Mouse (Mus musculus): ENCODE results near the gene Tns1. TPM values are rescaled to one million over a fixed set of nuclear protein-coding genes. Genes with fewer than 3 reads are reported as not detected.

Tns1 gene
- polyA plus RNA-seq, 1 experiment, result 0.85 TPM

DNA sequence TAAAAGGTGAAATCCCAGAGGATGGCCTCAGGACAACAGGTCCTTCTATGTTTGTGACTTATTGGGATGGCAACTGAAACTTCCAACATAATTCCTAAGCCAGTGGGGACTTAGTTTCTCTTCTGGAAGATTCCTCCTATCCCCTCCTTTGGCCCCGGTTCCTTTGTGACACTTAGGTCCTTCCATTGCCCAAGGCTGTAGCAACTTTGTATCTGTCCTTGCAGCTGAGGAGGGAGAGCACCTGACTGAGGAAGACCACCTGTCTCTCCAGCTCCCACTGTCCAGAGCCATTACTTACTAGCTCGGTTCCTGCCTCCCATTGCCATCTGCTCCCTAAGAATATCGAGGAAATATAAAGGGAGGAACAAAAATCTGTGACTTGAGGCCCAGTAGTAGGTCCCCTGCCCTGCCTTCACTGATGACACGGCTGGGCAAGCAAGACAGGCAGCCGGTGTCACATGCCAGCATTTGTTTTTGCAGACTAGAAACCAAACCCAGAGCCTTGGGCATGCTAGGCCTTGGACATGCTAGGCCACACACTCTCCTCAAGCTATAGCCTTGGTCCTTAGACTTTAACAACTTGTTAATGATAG is 160.0 kb downstream of the Tns1 start:
- no peak for TF ChIP-seq GATA1 (IDR thresholded peaks at IDR 0.05; ENCODE audit: low read length)

DNA sequence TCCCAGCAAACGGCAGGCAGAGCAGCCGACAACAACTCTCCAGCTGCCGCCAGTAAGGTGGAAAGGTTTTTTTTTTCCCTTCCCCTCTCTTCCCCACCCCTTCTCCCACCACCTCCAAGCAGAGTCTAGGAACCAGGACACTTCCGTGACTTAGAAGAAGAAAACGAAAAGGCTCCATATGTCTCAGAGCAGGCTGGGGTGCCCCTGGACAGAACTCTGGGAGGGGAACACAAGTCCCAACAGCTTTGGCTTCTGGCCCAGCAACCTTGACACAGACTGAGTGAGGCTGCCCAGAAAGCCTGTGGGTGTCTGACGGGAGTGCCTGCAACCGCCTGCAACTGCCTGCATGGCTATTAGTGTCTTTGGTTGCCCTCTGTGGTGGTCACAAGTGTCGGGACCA is 160.6 kb downstream of the Tns1 start:
- TF ChIP-seq GATA1 (IDR thresholded peaks at IDR 0.05; ENCODE audit: low read length), result no peak

DNA sequence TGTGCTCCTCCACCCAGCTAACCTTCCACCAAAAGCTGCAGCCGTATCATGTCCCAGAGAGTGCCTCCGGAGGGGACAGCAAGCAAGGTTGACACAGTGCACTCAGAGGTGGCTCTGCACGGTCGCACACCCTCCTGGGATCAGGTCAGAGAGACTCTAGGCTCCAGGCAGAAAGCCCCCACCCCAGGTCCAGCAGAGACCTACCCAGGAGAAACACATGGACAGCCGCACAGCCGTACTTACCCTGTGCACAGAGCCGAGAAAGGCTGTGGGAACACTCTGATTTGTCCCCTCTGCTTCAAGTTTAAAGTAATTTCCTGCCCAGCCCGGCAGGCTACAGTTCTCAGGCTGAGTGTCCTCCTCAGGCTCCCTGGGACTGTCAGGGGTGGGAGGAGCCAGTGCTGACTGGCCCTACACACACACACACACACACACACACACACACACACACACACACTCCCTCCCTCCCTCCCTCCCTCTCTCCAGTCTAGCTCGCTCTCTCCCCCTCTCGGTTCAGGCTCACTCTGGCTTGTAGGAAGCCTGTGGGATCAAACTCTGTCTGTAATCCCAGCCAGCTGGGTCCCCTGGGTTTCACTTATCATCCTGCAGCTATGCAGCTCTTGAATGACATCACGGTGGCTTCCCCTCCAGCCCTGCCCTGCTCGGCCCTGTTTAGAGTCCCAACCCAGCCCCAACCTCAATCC is 161.4 kb downstream of the Tns1 start:
- TF ChIP-seq GATA1 (IDR thresholded peaks at IDR 0.05; ENCODE audit: low read length), result no peak

DNA sequence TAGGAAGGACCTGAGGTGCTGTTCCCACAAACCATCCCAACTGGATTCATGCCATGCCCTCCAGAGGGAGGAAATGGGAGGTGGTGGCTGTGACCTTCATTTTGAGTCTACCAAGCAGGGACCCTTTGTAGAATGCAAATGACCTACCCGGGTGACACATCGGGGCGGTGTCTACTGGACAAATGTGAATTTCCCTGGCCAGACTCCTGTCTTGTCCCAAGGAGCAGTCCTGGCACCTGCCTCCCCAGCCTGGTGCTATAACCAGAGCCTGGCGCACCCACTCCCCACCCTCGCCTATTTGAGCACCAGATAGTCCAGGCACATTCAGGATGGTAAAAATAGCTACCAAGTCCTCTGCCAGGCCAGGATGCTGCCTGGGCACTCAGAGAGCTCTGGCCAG is 162.2 kb downstream of the Tns1 start:
- no peak for TF ChIP-seq GATA1 (IDR thresholded peaks at IDR 0.05; ENCODE audit: low read length)

DNA sequence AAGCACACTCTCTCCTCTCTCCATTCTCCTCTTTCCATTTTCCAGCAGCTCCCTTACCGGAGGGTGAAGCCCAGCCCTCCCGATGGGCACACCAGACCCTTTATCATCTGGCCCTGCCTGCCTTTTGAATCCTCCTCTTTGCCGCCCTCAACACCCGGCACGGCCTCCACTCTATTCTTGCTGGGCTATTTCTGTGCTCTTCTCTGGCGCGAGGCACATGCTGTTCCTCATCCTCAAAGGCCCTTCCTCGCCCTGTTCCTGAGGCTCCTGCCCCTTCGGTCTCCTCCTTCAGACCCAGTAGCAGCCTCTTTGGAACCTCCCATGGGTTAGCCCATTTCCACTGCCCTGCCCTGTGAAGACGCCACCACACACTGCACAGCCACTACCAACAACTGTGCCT is 164.5 kb downstream of the Tns1 start:
- no peak for TF ChIP-seq GATA1 (IDR thresholded peaks at IDR 0.05; ENCODE audit: low read length)

DNA sequence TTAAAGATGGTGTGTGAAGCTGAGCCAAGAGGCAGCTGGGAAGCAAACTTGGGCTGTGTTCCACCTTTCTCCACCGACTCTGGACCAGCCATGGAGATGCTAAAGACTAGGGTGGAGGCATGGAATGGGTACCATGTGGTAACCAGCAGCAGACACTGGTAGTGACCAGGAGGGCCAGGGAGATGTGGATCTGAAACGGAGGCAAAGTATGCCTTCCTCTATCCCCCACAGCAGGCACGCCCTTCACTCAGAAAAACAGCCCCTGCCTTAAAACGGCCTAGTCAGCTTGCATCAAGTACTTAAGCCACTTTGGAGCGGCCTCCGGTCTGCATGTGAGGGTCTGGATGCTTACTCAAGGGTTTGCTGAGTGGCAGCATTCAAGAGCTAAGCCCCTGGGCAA is 164.9 kb downstream of the Tns1 start:
- no peak for TF ChIP-seq GATA1 (IDR thresholded peaks at IDR 0.05; ENCODE audit: low read length)

DNA sequence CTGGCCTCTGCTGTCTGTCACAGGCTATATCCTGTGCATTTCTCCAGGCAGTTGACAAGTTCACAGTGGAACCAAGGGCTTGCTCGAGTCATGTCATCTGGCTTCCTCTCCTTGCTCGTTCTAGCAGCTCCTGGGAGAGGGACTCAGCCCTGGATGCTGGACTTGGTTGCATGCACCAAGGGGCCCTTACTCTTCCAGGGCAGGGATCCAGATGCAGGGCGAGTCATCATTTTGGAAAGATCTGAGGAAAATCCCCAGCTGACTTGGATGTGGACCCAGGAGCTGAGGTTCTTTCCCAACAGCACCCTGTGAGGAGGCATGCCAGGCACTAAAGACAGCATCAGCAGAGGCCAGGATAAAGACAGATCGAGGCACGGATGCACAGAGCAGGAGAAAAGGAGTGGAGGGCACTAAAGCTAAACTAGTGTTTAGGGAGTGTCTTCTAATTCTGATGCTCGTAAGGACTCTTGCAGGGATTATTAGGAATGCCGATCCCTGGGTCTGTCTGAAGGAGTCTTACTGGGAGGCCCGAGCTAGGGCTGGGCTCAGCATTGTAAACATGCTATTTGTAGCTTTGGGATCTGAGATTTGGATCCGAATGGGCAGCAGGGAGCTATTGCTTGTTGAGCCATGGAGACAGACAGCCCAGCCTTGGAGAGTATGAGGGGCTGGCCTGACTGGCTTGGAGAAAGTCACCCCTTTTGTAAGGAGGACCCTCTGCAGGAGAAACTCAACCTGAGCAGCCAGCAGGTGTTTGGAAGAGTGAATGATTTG is 165.9 kb downstream of the Tns1 start:
- TF ChIP-seq GATA1 (IDR thresholded peaks at IDR 0.05; ENCODE audit: low read length), result no peak

DNA sequence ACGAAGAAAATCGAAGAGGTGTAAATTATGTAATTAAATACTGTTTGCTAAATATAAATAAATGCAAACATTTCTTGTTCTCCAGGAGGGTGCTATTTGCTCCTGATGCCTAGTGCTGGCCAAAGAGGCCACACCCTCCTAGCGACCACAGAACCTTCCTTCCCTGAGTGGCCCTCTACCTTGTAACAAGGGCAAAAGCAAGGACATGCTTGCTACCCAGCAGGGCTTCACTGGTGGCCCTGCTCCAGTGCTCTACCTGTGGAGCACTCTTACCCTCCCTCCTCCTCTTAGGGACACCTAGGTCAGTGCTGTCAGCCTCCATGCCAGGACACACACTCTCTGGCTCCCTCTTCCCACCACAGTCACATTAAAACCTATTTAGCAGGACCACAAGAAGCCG is 166.8 kb downstream of the Tns1 start:
- TF ChIP-seq GATA1 (IDR thresholded peaks at IDR 0.05; ENCODE audit: low read length), result no peak

DNA sequence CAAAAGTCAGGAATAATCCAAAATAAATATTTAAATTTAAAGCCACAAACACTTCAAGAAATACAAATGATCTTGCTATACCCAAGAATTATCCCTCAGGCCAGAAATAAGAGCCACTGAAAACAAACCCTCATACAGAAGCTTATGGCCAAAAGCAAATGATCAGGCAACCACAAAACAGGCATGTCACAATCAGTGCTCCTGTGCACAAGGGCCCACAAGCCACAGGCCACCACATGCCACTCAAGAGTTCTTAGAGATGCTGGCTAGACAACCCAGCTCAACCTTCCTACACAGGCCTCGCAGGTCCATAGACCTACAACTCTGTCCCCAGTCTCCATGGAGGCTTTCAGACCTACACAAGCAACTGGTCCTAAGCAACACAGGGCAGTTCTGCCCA is 167.9 kb downstream of the Tns1 start:
- TF ChIP-seq GATA1 (IDR thresholded peaks at IDR 0.05; ENCODE audit: low read length), result no peak

DNA sequence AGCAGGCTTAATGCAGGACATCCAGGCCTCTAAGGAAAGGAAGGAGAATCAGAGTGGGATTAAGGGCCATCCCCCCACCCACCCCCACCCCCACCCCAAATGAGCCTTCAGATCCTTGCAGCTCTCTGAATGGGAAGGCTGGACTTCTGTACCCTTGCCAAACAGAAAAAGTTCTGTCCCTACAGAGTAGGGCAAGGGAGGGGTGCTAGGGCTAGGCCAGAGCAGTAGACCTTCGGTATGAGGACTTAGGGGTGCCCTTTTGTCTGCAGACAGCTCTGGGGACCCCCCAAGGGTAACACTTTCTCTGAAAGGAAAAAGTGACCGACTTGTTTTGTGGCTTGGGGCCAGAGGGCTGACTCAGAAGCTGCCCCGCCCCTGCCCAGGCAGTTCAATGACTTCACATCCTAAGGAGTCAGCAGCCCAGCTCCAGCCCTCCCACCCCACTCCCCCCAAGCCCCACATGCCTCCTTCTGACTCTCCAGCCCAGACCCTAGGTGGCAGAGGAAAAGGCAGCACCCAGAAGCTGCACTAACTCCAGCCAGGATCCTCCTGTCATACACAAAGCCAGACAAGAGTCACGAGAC is 168.9 kb downstream of the Tns1 start:
- no peak for TF ChIP-seq GATA1 (IDR thresholded peaks at IDR 0.05; ENCODE audit: low read length)

DNA sequence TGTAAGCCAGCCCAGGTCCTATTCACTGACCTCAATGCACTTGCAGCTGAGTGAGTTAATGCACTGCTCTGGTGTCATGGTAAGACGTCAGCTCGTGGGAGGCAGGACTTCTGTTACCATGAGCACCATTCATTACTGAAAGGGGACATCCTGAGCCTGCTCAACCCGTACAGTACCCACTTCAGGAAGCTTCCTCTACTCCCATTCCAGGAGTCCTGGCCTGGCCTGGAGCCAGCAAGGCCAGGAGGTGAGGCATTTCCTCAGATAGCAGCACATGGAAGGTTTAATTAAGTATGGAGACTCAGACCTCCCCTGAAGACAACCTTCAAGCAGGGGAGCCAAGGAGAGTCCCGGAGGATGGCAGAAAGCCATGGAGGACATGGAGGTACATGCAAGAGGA is 169.6 kb downstream of the Tns1 start:
- no peak for TF ChIP-seq GATA1 (IDR thresholded peaks at IDR 0.05; ENCODE audit: low read length)

DNA sequence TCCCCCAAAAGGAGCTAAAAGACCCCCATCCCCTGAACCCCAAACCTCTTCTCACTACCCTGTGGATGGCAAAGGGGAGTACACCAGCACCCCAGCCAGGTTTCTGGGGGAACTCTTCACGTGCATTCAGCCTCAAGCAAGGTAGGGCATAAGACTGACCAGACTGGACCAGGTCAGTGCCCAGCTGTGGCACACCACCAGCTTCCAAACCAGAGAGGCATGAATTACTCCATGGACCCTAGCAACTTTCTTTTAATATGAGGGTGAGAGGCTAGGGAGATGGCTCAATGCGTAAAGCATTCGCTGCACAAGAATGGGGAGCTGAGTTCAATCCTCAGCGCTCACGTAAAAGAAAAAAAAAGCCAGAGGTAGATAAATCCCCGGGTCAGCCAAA is 170.2 kb downstream of the Tns1 start:
- TF ChIP-seq GATA1 (IDR thresholded peaks at IDR 0.05; ENCODE audit: low read length), result no peak

DNA sequence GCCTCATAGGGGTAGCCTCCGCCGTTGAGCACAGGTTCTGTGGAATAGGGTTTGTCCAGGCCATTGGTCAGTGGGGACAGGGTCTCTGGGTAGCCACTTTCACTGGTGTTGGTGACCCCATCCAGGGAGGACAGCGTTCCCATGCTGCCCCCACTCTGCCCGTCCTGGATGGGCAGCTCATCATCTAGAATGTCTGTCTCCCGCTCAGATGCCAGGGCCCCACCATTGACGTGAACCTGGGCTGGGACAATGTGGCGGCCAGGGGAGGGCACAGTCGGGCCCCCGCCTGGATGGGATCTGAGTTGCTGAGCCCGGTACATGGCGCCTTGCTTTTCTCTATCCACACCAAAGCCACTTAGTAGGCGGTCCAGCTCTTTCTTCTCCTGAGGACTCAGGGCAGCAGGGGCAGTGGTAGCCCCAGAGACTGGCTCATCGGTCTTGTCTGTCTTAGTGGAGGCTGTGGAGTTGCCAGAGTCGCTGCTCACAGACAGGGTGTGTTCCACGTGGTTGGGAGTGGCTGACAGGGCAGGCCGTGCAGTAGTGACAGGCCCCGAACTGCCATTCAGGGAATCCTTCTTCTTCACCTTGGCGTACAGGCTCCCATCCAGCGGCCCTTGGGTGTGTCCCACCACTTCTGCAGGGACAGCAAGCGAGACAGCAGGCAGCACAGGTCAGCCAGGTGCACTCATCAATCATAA is 170.8 kb downstream of the Tns1 start:
- TF ChIP-seq GATA1 (IDR thresholded peaks at IDR 0.05; ENCODE audit: low read length), result no peak

DNA sequence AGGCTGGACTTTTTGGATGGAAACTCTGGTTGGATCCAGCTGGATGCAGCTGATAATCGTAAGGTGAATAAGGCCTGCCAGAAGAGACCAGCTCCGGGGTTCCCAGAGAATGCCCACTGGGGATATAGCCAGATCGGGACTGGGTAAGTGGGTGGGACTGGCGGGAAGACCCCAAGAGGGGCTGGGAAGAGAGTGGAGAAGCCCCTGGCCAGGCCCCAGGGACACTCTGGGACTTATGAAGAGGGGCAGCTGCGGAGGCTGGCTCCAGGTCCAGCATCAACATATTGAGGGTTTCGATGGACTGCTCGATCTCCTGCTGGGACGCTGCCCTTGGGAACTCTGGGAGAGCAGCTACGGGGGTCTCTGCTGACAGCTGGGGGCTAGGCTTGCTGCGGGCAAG is 171.7 kb downstream of the Tns1 start:
- no peak for TF ChIP-seq GATA1 (IDR thresholded peaks at IDR 0.05; ENCODE audit: low read length)

DNA sequence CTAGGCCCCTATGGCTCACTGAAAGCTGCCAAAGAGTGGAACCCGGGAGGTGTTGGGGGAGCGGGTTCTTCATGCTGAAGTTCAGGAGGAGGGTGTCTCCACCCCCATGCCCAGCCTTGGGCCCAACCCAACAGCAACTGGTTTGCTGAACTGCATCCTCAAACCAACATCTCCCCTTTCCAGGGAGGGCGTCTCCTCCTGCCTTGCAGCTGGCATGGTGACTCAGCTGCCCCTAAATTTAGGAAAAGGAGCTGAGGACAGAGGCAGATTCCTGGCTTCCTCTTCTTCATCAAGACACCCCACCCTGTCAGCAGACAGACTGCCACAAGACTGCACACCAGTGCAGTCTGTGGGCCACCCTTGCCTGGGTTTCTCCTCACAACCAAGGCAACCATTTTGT is 173.1 kb downstream of the Tns1 start:
- no peak for TF ChIP-seq GATA1 (IDR thresholded peaks at IDR 0.05; ENCODE audit: low read length)

DNA sequence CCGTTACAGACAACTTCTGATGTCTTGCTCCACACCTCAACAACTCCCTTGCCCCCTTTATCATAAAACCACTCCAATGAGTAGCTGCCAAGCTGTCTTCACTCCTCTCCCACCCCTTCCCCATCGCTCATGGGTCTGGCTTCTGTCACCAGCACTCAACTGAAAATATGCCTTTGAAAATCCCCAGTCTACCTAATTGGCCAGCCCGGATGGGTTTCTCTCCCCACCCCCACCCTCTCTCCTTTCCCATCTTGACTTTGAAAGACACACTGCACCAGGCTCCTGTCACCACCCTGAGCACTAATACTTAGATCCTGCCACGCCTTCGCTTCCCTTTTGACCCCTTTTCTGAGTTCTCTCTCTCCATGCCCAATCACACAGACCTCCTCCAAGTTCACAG is 175.5 kb downstream of the Tns1 start:
- TF ChIP-seq GATA1 (IDR thresholded peaks at IDR 0.05; ENCODE audit: low read length), result no peak
